ENCODE assay signal across 13 mouse cellular contexts in genomic region chr3:17795271-17796260, GRCm38 (mm10).
DNase-seq lines count a peak whose midpoint lies in the region; ATAC-seq and TF ChIP-seq lines count a peak whose summit lies in the region.
"Had no signal": no experiment of that assay in that cellular context is flagged by ENCODE, and none has a peak within 500 bp of the region (broad histone marks: within the 10 kb centered on the region; RNA-seq: fewer than 3 reads in every experiment).

No protein-coding gene starts in this region.

- H3K9me3 ChIP-seq in forebrain, embryonic 11.5 days (ENCODE audit: control insufficient read depth, low read length): no peaks in the 10 kb centered on the region
- no peaks in the 10 kb centered on the region; the same call in 1 of the 2 replicates for H3K9me3 ChIP-seq in limb, embryonic 11.5 days (ENCODE audit: control insufficient read depth, low read length)

- peak overlapping the region; percentile 96 for H3K9ac ChIP-seq in forebrain, embryonic 11.5 days (ENCODE audit: low read length)
- H3K9ac ChIP-seq in limb, embryonic 11.5 days (ENCODE audit: low read length): no peak overlapping the region
- H3K9ac ChIP-seq: liver, embryonic 14.5 days had no signal

- H3K4me2 ChIP-seq in forebrain, embryonic 11.5 days (ENCODE audit: low read depth, low read length, severe bottlenecking): peak overlapping the region; percentile 52
- H3K4me2 ChIP-seq in limb, embryonic 11.5 days (ENCODE audit: low read depth, severe bottlenecking): no peak overlapping the region

- ATAC-seq in forebrain, embryonic 11.5 days (replicated peaks; ENCODE audit: low FRiP score): 0 out of 2 replicates have a peak, but pooled peaks have one; percentile 12
- ATAC-seq in limb, embryonic 11.5 days (ENCODE audit: insufficient number of reproducible peaks, low FRiP score, low TSS enrichment, low read depth): no peak
- no peak for ATAC-seq in megakaryocyte-erythroid progenitor cell, adult 5-6 weeks (replicated peaks; ENCODE audit: low FRiP score, low TSS enrichment, poor library complexity, severe bottlenecking)
- ATAC-seq: activated CD4-positive, CD25-positive, alpha-beta regulatory T cell, adult 4 months had no signal

- H3K4me3 ChIP-seq in layer of hippocampus, adult 2 months: peak overlapping the region; percentile 62
- peak overlapping the region; percentile 62 for H3K4me3 ChIP-seq in forebrain, embryonic 11.5 days (ENCODE audit: low read depth, low read length)
- no peak overlapping the region for H3K4me3 ChIP-seq in limb, embryonic 11.5 days (ENCODE audit: low read depth, low read length)

- H3K4me1 ChIP-seq in forebrain, embryonic 11.5 days (replicated peaks; ENCODE audit: control insufficient read depth, insufficient read depth, low read length): peaks cover 13% of the 10 kb centered on the region
- no peaks in the 10 kb centered on the region for H3K4me1 ChIP-seq in limb, embryonic 11.5 days (ENCODE audit: control insufficient read depth, insufficient read depth, low read length)

- DNase-seq in layer of hippocampus, adult 2 months (ENCODE audit: low spot score in 2 of 2): no peak
- no peak for DNase-seq in layer of hippocampus, postnatal 10 days (ENCODE audit: low spot score in 2 of 2)
- DNase-seq in forebrain, embryonic 11.5 days (ENCODE audit: low spot score): peak; percentile 51
- DNase-seq in limb, embryonic 11.5 days (ENCODE audit: low spot score): peak; percentile 38
- peak; percentile 51 for DNase-seq in retina, embryonic 14.5 days (ENCODE audit: low spot score)
- no peak for DNase-seq in layer of hippocampus, adult 18-20 months (ENCODE audit: low spot score in 2 of 2)
- DNase-seq in B cell, adult 2 months: no peak
- DNase-seq: heart, postnatal 14 days; layer of hippocampus, adult 9-11 months had no signal

- 0 out of 2 replicates have a peak, but pooled peaks cover 5% of the 10 kb centered on the region for H3K36me3 ChIP-seq in forebrain, embryonic 11.5 days (ENCODE audit: control insufficient read depth, insufficient read depth, low read length)
- no peaks in the 10 kb centered on the region for H3K36me3 ChIP-seq in limb, embryonic 11.5 days (ENCODE audit: control insufficient read depth, insufficient read depth, low read length)

- 15% methylated on average over 24 of the region's 24 CpGs for WGBS in forebrain, embryonic 11.5 days
- WGBS in limb, embryonic 11.5 days: 4% methylated on average over 24 of the region's 24 CpGs

- peak overlapping the region; percentile 93 for H3K27ac ChIP-seq in layer of hippocampus, adult 2 months
- H3K27ac ChIP-seq in forebrain, embryonic 11.5 days (ENCODE audit: low read depth, low read length): peak overlapping the region; percentile 95
- no peak overlapping the region for H3K27ac ChIP-seq in limb, embryonic 11.5 days (replicated peaks; ENCODE audit: low read depth, low read length)
- H3K27ac ChIP-seq: liver, embryonic 14.5 days had no signal

- TF ChIP-seq CTCF in layer of hippocampus, adult 2 months (conservative IDR thresholded peaks at IDR 0.05): no peak

- no peaks in the 10 kb centered on the region for H3K27me3 ChIP-seq in forebrain, embryonic 11.5 days (ENCODE audit: control insufficient read depth, insufficient read depth, low read length)
- peaks cover 55% of the 10 kb centered on the region for H3K27me3 ChIP-seq in limb, embryonic 11.5 days (ENCODE audit: control insufficient read depth, insufficient read depth, low read length)
- H3K27me3 ChIP-seq: CH12.LX had no signal

Comparison
In these comparisons a context has a peak if more than half of its experiments do, and no peak if none do; other contexts are left out.
1. DNase-seq: peak in forebrain, embryonic 11.5 days (single experiment), limb, embryonic 11.5 days (single experiment) and retina, embryonic 14.5 days (single experiment); none in layer of hippocampus, adult 2 months (0 of 2), layer of hippocampus, postnatal 10 days (0 of 2), layer of hippocampus, adult 18-20 months (0 of 2) and B cell, adult 2 months (0 of 2).